Mouse (Mus musculus) forebrain, embryonic 14.5 days (tissue): Measurements from ENCODE around the gene Lrrtm3. TPM values are rescaled to one million over a fixed set of nuclear protein-coding genes. Genes with fewer than 3 reads are reported as not detected.

Source experiments
- ATAC-seq: fragments of 200-750 bp; cut with Nextera tagmentation; 2 replicates; pipeline ENCODE4 v1.8.0; 2017; ENCODE audit warnings: mild to moderate bottlenecking, moderate library complexity
- DNase-seq: peaks from one replicate; pipeline ENCODE4 v3.0.0-alpha.2; 2015; ENCODE audit warnings: low spot score
- H3K27ac ChIP-seq: fragments of 300-500 bp; sonication (generic); 2 replicates; pipeline ENCODE4 v1.5.1; 2014; ENCODE audit warnings: low read depth, mild to moderate bottlenecking, control low read depth, low read length, moderate library complexity
- H3K27me3 ChIP-seq: fragments of 300-500 bp; sonication (generic); replicated peaks from 2 replicates; pipeline ENCODE4 v1.6.1; 2014; ENCODE audit warnings: low read length, control low read depth, mixed read lengths; ENCODE audit not compliant: control insufficient read depth, insufficient read depth
- H3K36me3 ChIP-seq: fragments of 300-500 bp; sonication (generic); 2 replicates; pipeline ENCODE4 v1.6.1; 2014; ENCODE audit warnings: low read length, control low read depth; ENCODE audit not compliant: control insufficient read depth, insufficient read depth
- H3K4me1 ChIP-seq: fragments of 300-500 bp; sonication (generic); 2 replicates; pipeline ENCODE4 v1.6.1; 2014; ENCODE audit warnings: antibody characterized with exemption, low read length, control low read depth; ENCODE audit not compliant: control insufficient read depth, insufficient read depth
- H3K4me2 ChIP-seq: fragments of 300-500 bp; sonication (generic); 2 replicates; pipeline ENCODE4 v1.6.1; 2014; ENCODE audit warnings: mild to moderate bottlenecking, control low read depth, low read length
- H3K4me3 ChIP-seq: fragments of 300-500 bp; sonication (generic); 2 replicates; pipeline ENCODE4 v1.5.1; 2014; ENCODE audit warnings: low read depth, low read length, control low read depth
- H3K9ac ChIP-seq: fragments of 300-500 bp; sonication (generic); 2 replicates; pipeline ENCODE4 v1.6.1; 2014; ENCODE audit warnings: mild to moderate bottlenecking, low read length, control low read depth, moderate library complexity
- H3K9me3 ChIP-seq: fragments of 300-500 bp; sonication (generic); replicated peaks from 2 replicates; pipeline ENCODE4 v1.6.1; 2016; ENCODE audit warnings: low read length, control low read depth, mixed read lengths; ENCODE audit not compliant: control insufficient read depth
- WGBS: fragments of 180-500 bp; shearing (Covaris S2); extraction: QIAGEN DNeasy Blood & Tissue Kit; methylation state at CpG from one replicate; pipeline ENCODE4 v1.1.7; 2014; 5-methylcytosine and 5-hydroxymethylcytosine counted together
- polyA plus RNA-seq: library from polyadenylated mRNA; unstranded; fragments of >200 nt; fragmentation: Nextera tagmentation; extraction: Ambion mirVana; gene quantifications from 2 replicates; pipeline ENCODE4 v1.2.1, GENCODE M21; 2014

Gene Lrrtm3
- polyA plus RNA-seq, 1 experiment from 2014 or later = 10.5 TPM

- Histone ChIP-seq H3K27ac (no peak overlapping the region), H3K4me2 (no peak overlapping the region), H3K9me3 (no peaks in the 10 kb centered on the region), H3K36me3 (no peaks in the 10 kb centered on the region), H3K4me1 (no peaks in the 10 kb centered on the region), H3K4me3 (no peak overlapping the region), H3K27me3 (no peaks in the 10 kb centered on the region), H3K9ac (no peak overlapping the region)
- ATAC-seq (no peak), DNase-seq (no peak)
- 90% methylated on average over 2 of the region's 2 CpGs for WGBS
Measured at GRCm38 (mm10) chr10:63972300-63972699, 117.8 kb downstream of the Lrrtm3 start.

- WGBS = 27% methylated on average over 6 of the region's 7 CpGs
- no peaks in the 10 kb centered on the region for H3K9me3 ChIP-seq
- no peak overlapping the region for H3K27ac ChIP-seq
- no peak overlapping the region for H3K9ac ChIP-seq
- H3K4me3 ChIP-seq = no peak overlapping the region
- H3K4me1 ChIP-seq = no peaks in the 10 kb centered on the region
- no peaks in the 10 kb centered on the region for H3K36me3 ChIP-seq
- ATAC-seq (no peak), DNase-seq (no peak)
- H3K27me3 ChIP-seq = no peaks in the 10 kb centered on the region
- H3K4me2 ChIP-seq = no peak overlapping the region
Measured at GRCm38 (mm10) chr10:63954308-63954930, 135.7 kb downstream of the Lrrtm3 start.

DNA sequence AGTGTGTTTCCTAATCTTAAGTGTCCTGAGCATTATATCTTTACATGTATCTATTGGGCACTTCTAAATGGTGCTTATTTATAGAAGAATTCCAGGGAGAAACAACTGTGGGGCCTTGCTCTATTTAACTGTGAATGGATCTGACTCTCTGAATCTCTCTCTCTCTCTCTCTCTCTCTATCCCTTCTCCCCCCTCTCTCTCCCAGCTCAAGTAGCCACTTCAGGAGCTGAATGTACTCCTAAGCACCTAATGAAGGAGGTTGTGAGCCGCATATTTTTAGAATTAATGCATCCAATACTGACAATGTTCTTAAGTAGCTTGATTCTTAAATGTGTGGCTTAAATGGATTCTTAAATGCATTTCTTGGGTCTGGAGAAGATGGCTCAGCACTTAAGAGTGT is 138.6 kb downstream of the Lrrtm3 start:
- H3K4me1 ChIP-seq = no peaks in the 10 kb centered on the region
- no peak overlapping the region for H3K4me3 ChIP-seq
- WGBS = 72% methylated on average over 1 of the region's 1 CpGs
- H3K9ac ChIP-seq = no peak overlapping the region
- H3K27me3 ChIP-seq = no peaks in the 10 kb centered on the region
- no peak overlapping the region for H3K27ac ChIP-seq
- no peak for DNase-seq
- ATAC-seq = no peak
- H3K4me2 ChIP-seq = no peak overlapping the region
- H3K9me3 ChIP-seq = no peaks in the 10 kb centered on the region
- no peaks in the 10 kb centered on the region for H3K36me3 ChIP-seq

DNA sequence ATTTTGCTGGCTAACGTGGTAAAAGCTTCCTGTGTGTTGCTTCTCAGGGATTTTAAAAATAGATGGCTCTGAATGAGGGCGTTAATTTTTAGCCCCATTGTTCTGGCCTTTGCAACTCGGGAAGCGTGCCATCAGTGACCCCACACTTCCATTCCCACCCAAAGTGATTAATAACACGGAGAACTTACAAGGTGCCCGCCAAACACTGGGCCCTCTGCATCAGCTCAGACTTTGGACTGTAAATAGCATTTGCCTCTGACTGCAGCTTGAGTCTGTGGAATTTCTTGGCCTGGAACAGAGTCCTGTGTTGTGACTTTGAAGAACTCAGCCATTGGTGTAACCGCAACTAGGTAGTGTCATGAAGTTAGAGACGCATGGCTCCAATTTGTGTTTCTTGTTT is 139.2 kb downstream of the Lrrtm3 start:
- Histone ChIP-seq H3K4me2 (no peak overlapping the region), H3K9me3 (no peaks in the 10 kb centered on the region), H3K9ac (no peak overlapping the region), H3K27ac (no peak overlapping the region), H3K4me1 (no peaks in the 10 kb centered on the region), H3K27me3 (no peaks in the 10 kb centered on the region), H3K36me3 (no peaks in the 10 kb centered on the region), H3K4me3 (no peak overlapping the region)
- 58% methylated on average over 8 of the region's 8 CpGs for WGBS
- DNase-seq (no peak), ATAC-seq (no peak)

DNA sequence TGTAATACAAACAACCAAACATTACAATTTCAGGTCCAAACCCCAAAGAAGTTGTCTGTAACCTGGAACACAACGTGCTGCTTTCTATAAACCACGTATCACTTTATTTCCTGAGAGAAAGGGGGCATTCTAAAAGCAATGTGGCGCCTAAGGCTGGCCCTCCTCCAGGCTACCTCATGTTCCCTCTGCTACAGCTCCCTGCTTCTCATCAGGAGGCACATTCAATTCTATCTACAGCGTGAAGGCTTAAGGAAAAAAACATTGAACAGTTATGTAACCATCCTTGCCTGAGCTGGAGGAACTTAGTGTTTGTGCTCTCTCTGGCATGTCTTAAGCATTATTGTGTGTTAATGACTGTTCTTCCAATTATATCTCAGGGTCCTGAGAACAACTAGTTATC is 142.8 kb downstream of the Lrrtm3 start:
- ATAC-seq = no peak
- H3K9ac ChIP-seq = no peak overlapping the region
- H3K4me2 ChIP-seq = no peak overlapping the region
- no peak overlapping the region for H3K4me3 ChIP-seq
- H3K4me1 ChIP-seq = no peaks in the 10 kb centered on the region
- 64% methylated on average over 4 of the region's 4 CpGs for WGBS
- no peaks in the 10 kb centered on the region for H3K9me3 ChIP-seq
- no peak overlapping the region for H3K27ac ChIP-seq
- H3K36me3 ChIP-seq = no peaks in the 10 kb centered on the region
- DNase-seq = no peak
- H3K27me3 ChIP-seq = no peaks in the 10 kb centered on the region

- ATAC-seq (no peak), DNase-seq (no peak)
- no peaks in the 10 kb centered on the region for H3K36me3 ChIP-seq
- no peaks in the 10 kb centered on the region for H3K27me3 ChIP-seq
- H3K27ac ChIP-seq = no peak overlapping the region
- H3K4me3 ChIP-seq = no peak overlapping the region
- 68% methylated on average over 3 of the region's 3 CpGs for WGBS
- no peak overlapping the region for H3K4me2 ChIP-seq
- peaks cover 3% of the 10 kb centered on the region; the same call in 1 of the 2 replicates for H3K4me1 ChIP-seq
- no peaks in the 10 kb centered on the region for H3K9me3 ChIP-seq
- no peak overlapping the region for H3K9ac ChIP-seq
Measured at GRCm38 (mm10) chr10:63945534-63945933, 144.5 kb downstream of the Lrrtm3 start.

- H3K4me2 ChIP-seq = no peak overlapping the region
- H3K36me3 ChIP-seq = no peaks in the 10 kb centered on the region
- H3K4me3 ChIP-seq = no peak overlapping the region
- H3K9ac ChIP-seq = no peak overlapping the region
- WGBS = 75% methylated on average over 5 of the region's 5 CpGs
- ATAC-seq (no peak; the same call in 1 of the 2 replicates), DNase-seq (no peak)
- no peak overlapping the region for H3K27ac ChIP-seq
- no peaks in the 10 kb centered on the region for H3K27me3 ChIP-seq
- no peaks in the 10 kb centered on the region for H3K9me3 ChIP-seq
- 0 out of 2 replicates have a peak, but pooled peaks cover 3% of the 10 kb centered on the region for H3K4me1 ChIP-seq
Measured at GRCm38 (mm10) chr10:63933946-63934345, 156.1 kb downstream of the Lrrtm3 start.

DNA sequence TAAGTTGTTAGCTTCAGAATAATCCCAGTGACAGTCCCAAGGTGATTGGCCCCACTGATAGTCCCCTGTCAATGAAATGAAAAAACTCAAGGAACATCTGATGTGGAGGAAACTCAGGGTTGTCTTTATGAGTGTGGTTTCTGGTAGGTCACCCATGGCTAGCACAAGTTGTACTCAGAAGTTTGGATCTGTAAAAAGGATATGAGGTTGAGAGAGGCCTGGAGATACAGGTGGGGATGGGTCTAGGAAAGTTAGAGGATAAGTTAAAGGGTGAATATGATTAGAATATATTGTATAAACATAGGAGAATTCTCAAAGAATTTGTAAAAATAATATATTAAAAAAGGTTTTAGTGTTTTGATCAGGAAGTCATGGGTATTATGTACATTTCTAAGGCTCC is 162.7 kb downstream of the Lrrtm3 start, which contains the start of gene Gm10118:
TSS of gene Gm10118 (minus strand) at position 101 of the 400 bp plus-strand sequence.
- H3K4me1 ChIP-seq = no peaks in the 10 kb centered on the region
- no peaks in the 10 kb centered on the region for H3K9me3 ChIP-seq
- no peaks in the 10 kb centered on the region for H3K27me3 ChIP-seq
- DNase-seq = no peak
- ATAC-seq = no peak
- H3K27ac ChIP-seq = no peak within 1 kb of the TSS
- no peak within 1 kb of the TSS for H3K4me3 ChIP-seq
- H3K9ac ChIP-seq = no peak within 1 kb of the TSS
- no peak within 1 kb of the TSS for H3K4me2 ChIP-seq
- no peaks in the 10 kb centered on the region for H3K36me3 ChIP-seq

DNA sequence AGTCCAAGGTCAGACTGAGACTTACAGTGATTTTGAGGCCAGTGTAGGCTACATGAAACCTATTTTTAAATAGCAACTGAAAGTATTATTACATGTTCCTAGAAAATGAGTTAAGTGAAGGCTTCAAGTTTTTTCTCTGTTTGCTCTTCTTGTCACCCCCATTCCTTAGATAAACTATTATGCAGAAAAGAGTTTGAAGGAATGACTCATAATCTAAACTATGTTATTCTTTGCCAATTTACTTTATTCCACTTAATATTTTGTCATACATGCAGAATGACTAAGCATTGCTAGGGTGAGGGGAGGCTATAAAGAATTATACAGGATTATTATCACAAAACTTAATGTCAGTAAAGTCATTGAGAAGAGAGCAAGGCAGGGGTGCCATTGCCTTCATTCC is 181.2 kb downstream of the Lrrtm3 start:
- ATAC-seq = no peak

More for the DNA sequence above, 181.2 kb downstream of the Lrrtm3 start:
- DNase-seq = no peak
- H3K36me3 ChIP-seq = no peaks in the 10 kb centered on the region
- H3K4me1 ChIP-seq = no peaks in the 10 kb centered on the region
- no peaks in the 10 kb centered on the region for H3K27me3 ChIP-seq
- H3K27ac ChIP-seq = no peak overlapping the region
- H3K9me3 ChIP-seq = no peaks in the 10 kb centered on the region
- no peak overlapping the region for H3K4me2 ChIP-seq
- no peak overlapping the region for H3K9ac ChIP-seq
- no peak overlapping the region for H3K4me3 ChIP-seq
